Mouse (Mus musculus) ES-Bruce4 (cell line): ENCODE results near the gene Pex26.

ENCODE experiments used
- CTCF ChIP-seq: IDR thresholded peaks from one replicate; pipeline ENCODE4 v1.8.1; 2011; ENCODE audit warnings: low read depth, low read length
- POLR2A ChIP-seq: IDR thresholded peaks from one replicate; pipeline ENCODE4 v1.8.1; 2011; ENCODE audit warnings: low read length; ENCODE audit not compliant: insufficient read depth

DNA sequence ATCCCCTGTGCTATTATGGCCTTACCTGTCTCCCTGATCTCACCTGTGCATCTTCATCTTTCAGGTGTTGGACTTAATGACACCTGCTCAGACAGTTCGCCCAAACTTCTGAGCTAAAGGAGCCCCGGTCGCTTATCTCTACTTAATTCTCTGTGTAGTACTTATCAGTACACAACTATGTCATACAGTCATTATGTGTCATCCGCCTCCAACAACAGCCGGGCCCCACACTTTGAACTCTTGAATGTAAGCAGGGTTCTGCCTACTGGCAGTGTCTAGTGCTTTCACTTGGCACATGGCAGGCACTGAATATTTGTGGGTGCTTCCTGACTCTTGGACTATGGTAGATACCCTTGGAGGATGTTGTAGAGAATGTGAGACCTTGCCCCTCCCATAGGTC, 23.9 kb upstream of the Pex26 start:
- TF ChIP-seq POLR2A (no peak), CTCF (no peak)
